Mouse (Mus musculus): Measurements from ENCODE around the gene Snrnp70.

The Snrnp70 gene

GRCm38 (mm10) chr7:45395578-45396336 is at the start of gene Snrnp70:
TSS of gene Snrnp70 (minus strand) at chr7:45395742.
- peak; percentile 100 for DNase-seq (ENCODE audit: low spot score)

- no peak for DNase-seq (ENCODE audit: low spot score)
Measured at GRCm38 (mm10) chr7:45443526-45444420, 48.2 kb upstream of the Snrnp70 start.

GRCm38 (mm10) chr7:45437521-45438276 is 42.2 kb upstream of the Snrnp70 start, which contains the start of gene Ruvbl2:
TSS of gene Ruvbl2 (minus strand) at chr7:45438096.
- no peak for DNase-seq (ENCODE audit: low spot score)

- no peak for DNase-seq (ENCODE audit: low spot score)
Measured at GRCm38 (mm10) chr7:45437046-45437445, 41.5 kb upstream of the Snrnp70 start.

- no peak for DNase-seq (ENCODE audit: low spot score)
Measured at GRCm38 (mm10) chr7:45436444-45436843, 40.9 kb upstream of the Snrnp70 start.

- no peak for DNase-seq (ENCODE audit: low spot score)
Measured at GRCm38 (mm10) chr7:45435038-45435437, 39.5 kb upstream of the Snrnp70 start.

- peak; percentile 100 for DNase-seq (ENCODE audit: low spot score)
Measured at GRCm38 (mm10) chr7:45434203-45435015, 38.9 kb upstream of the Snrnp70 start, which contains the start of gene Gys1. TSS of gene Gys1 (plus strand) at chr7:45434844.

- DNase-seq (ENCODE audit: low spot score), result no peak
Measured at GRCm38 (mm10) chr7:45433835-45434202, 38.3 kb upstream of the Snrnp70 start.

GRCm38 (mm10) chr7:45426556-45426955 is 31.0 kb upstream of the Snrnp70 start:
- no peak for DNase-seq (ENCODE audit: low spot score)

GRCm38 (mm10) chr7:45421194-45421593 is 25.7 kb upstream of the Snrnp70 start:
- DNase-seq (ENCODE audit: low spot score), result no peak

GRCm38 (mm10) chr7:45420615-45420919 is 25.0 kb upstream of the Snrnp70 start, which contains the start of gene Lhb:
TSS of gene Lhb (plus strand) at chr7:45420820.
- no peak for DNase-seq (ENCODE audit: low spot score)

GRCm38 (mm10) chr7:45419859-45420614 is 24.5 kb upstream of the Snrnp70 start:
- no peak for DNase-seq (ENCODE audit: low spot score)

GRCm38 (mm10) chr7:45417962-45418492 is 22.5 kb upstream of the Snrnp70 start:
- no peak for DNase-seq (ENCODE audit: low spot score)

GRCm38 (mm10) chr7:45415636-45416035 is 20.1 kb upstream of the Snrnp70 start:
- DNase-seq (ENCODE audit: low spot score), result no peak

GRCm38 (mm10) chr7:45414740-45415224 is 19.2 kb upstream of the Snrnp70 start:
- DNase-seq (ENCODE audit: low spot score), result no peak

GRCm38 (mm10) chr7:45413864-45414739 is 18.6 kb upstream of the Snrnp70 start:
- no peak for DNase-seq (ENCODE audit: low spot score)

- peak; percentile 63 for DNase-seq (ENCODE audit: low spot score)
Measured at GRCm38 (mm10) chr7:45413113-45413863, 17.7 kb upstream of the Snrnp70 start, which contains the start of gene Ntf5. TSS of gene Ntf5 (plus strand) at chr7:45413695.

- no peak for DNase-seq (ENCODE audit: low spot score)
Measured at GRCm38 (mm10) chr7:45412421-45412820, 16.9 kb upstream of the Snrnp70 start.

All from ovary, adult 18-20 months (tissue).